Mouse (Mus musculus): ENCODE data around the gene Gm10188. TPM values are rescaled to one million over a fixed set of nuclear protein-coding genes. Genes with fewer than 3 reads are reported as not detected.

Gm10188 gene
- polyA plus RNA-seq, 1 experiment = not detected

DNA sequence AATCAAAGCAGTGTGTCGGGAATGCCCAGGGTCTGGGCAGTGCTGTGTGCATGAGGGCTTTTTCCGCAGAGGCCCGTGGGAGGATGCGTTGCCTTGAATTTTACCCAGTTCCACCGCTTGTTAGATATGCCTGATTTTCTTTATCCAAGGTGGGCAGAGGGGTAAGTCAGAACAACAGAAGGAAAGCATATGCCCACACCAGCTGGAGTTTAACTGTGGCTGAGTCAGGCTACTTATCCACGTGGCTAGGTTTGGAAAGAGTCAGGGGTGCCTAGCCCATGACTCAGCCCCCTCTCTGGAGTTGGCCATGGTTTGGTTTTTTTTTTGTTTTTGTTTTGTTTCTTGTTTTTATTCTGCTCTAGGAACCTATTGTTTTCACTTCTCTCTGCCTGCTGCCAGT is 30.3 kb downstream of the Gm10188 start:
- Histone ChIP-seq H3K4me3 (ENCODE audit: insufficient read depth, low read length) (no peak overlapping the region; the same call in 1 of the 2 replicates), H3K4me1 (ENCODE audit: control insufficient read depth, insufficient read depth, low read length) (peaks cover 6% of the 10 kb centered on the region), H3K27ac (ENCODE audit: insufficient read depth, low read length) (no peak overlapping the region)
- TF ChIP-seq POLR2A (IDR thresholded peaks at IDR 0.05; ENCODE audit: extremely low read depth, insufficient read depth, low read length) (no peak), CTCF (IDR thresholded peaks at IDR 0.05; ENCODE audit: extremely low read depth, insufficient read depth, low read length) (no peak)

DNA sequence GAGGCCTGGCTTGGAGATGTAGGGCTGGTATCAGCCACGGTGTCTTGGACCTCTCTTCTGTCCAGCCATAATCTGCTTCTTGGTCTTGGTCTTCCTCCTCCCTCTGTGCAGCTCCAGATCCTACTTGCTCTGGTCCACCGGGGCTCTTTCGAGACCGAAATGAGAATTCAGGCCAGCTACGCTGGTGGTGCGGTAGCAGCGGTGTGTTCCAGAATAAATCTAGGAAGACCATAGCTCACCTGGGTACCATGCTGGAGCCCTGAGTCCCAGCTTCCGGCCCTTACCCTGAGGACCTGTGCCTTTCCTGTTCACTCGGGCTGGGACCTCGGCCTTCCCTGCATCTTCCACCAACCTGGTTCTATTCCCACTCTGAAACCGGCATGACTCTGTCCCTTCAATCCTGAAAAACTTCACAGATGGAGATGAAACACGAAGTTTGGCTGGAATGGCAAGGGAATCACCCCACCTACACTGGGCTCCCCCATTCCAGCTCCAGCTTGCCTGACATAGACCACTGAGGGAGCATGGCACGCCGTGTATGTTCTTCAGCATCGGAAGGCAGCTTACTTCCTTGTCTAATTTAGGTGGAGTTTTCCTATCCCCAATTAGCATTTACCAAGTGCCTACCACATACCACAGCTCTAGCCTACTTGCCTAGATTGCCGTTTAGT is 31.0 kb downstream of the Gm10188 start:
- no peak for TF ChIP-seq CTCF (IDR thresholded peaks at IDR 0.05; ENCODE audit: extremely low read depth, insufficient read depth, low read length)
- no peak for TF ChIP-seq POLR2A (IDR thresholded peaks at IDR 0.05; ENCODE audit: extremely low read depth, insufficient read depth, low read length)
- no peak overlapping the region for H3K4me3 ChIP-seq (ENCODE audit: insufficient read depth, low read length)
- no peak overlapping the region for H3K27ac ChIP-seq (ENCODE audit: insufficient read depth, low read length)
- peaks cover 6% of the 10 kb centered on the region for H3K4me1 ChIP-seq (ENCODE audit: control insufficient read depth, insufficient read depth, low read length)

GRCm38 (mm10) chr1:132197666-132198065 is 31.9 kb downstream of the Gm10188 start:
- H3K4me1 ChIP-seq (ENCODE audit: control insufficient read depth, insufficient read depth, low read length) = no peaks in the 10 kb centered on the region
- no peak overlapping the region for H3K4me3 ChIP-seq (ENCODE audit: insufficient read depth, low read length)
- no peak for TF ChIP-seq CTCF (IDR thresholded peaks at IDR 0.05; ENCODE audit: extremely low read depth, insufficient read depth, low read length)
- TF ChIP-seq POLR2A (IDR thresholded peaks at IDR 0.05; ENCODE audit: extremely low read depth, insufficient read depth, low read length) = no peak
- H3K27ac ChIP-seq (ENCODE audit: insufficient read depth, low read length) = no peak overlapping the region

DNA sequence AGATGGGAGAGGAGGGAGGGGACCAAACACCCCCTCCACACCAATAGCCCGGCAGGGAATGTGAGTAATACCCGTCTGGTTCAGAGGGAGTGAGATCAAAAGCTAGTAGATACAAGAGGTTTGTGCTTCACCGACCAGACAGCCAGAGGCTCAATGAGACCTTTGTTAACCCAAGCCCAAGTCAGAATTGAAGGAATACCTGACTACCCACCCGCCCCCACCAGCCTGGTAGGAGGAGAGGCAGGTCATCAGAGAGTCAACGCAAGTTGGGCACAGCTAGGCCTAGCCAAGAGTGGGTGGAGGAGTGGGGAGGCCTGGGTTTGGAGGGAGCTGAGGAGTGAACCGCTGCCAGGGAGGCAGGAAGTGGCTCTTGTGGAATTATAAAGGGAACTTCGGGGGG is 33.2 kb downstream of the Gm10188 start:
- no peak for TF ChIP-seq CTCF (IDR thresholded peaks at IDR 0.05; ENCODE audit: extremely low read depth, insufficient read depth, low read length)
- TF ChIP-seq POLR2A (IDR thresholded peaks at IDR 0.05; ENCODE audit: extremely low read depth, insufficient read depth, low read length) = no peak
- Histone ChIP-seq H3K4me1 (ENCODE audit: control insufficient read depth, insufficient read depth, low read length) (no peaks in the 10 kb centered on the region), H3K27ac (ENCODE audit: insufficient read depth, low read length) (no peak overlapping the region), H3K4me3 (ENCODE audit: insufficient read depth, low read length) (no peak overlapping the region)

- H3K4me1 ChIP-seq (ENCODE audit: control insufficient read depth, insufficient read depth, low read length) = no peaks in the 10 kb centered on the region
- H3K27ac ChIP-seq (ENCODE audit: insufficient read depth, low read length) = no peak overlapping the region
- TF ChIP-seq POLR2A (IDR thresholded peaks at IDR 0.05; ENCODE audit: extremely low read depth, insufficient read depth, low read length) (no peak), CTCF (IDR thresholded peaks at IDR 0.05; ENCODE audit: extremely low read depth, insufficient read depth, low read length) (no peak)
- H3K4me3 ChIP-seq (ENCODE audit: insufficient read depth, low read length) = no peak overlapping the region
These were observed 33.9 kb downstream of the Gm10188 start for GRCm38 (mm10) chr1:132195681-132196080.

DNA sequence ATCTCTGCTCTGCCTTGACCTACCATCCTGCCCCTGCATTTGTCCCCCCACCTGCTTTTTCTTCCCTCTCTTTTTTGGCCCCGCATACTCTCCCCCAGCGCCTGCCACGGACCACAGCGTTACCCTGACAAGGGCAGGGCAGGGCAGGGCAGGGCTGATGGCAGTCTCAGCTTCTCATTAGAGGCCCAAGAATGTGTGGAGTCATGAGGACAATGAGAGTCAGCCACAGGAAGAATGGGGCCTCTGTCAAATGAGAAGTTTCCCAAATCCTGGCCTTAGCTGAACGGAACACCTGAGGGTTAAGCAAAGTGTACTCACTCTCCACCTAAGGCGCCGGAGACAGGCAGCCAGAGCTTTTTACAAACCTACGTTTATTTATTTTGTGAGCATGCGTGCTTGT is 34.5 kb downstream of the Gm10188 start:
- H3K27ac ChIP-seq (ENCODE audit: insufficient read depth, low read length) = no peak overlapping the region
- TF ChIP-seq CTCF (IDR thresholded peaks at IDR 0.05; ENCODE audit: extremely low read depth, insufficient read depth, low read length) (no peak), POLR2A (IDR thresholded peaks at IDR 0.05; ENCODE audit: extremely low read depth, insufficient read depth, low read length) (no peak)
- no peaks in the 10 kb centered on the region for H3K4me1 ChIP-seq (ENCODE audit: control insufficient read depth, insufficient read depth, low read length)
- H3K4me3 ChIP-seq (ENCODE audit: insufficient read depth, low read length) = no peak overlapping the region

GRCm38 (mm10) chr1:132194624-132195023 is 34.9 kb downstream of the Gm10188 start:
- no peak overlapping the region for H3K4me3 ChIP-seq (ENCODE audit: insufficient read depth, low read length)
- H3K4me1 ChIP-seq (ENCODE audit: control insufficient read depth, insufficient read depth, low read length) = no peaks in the 10 kb centered on the region
- no peak for TF ChIP-seq POLR2A (IDR thresholded peaks at IDR 0.05; ENCODE audit: extremely low read depth, insufficient read depth, low read length)
- no peak for TF ChIP-seq CTCF (IDR thresholded peaks at IDR 0.05; ENCODE audit: extremely low read depth, insufficient read depth, low read length)
- H3K27ac ChIP-seq (ENCODE audit: insufficient read depth, low read length) = no peak overlapping the region

GRCm38 (mm10) chr1:132193806-132194205 is 35.8 kb downstream of the Gm10188 start:
- TF ChIP-seq POLR2A (IDR thresholded peaks at IDR 0.05; ENCODE audit: extremely low read depth, insufficient read depth, low read length) (no peak), CTCF (IDR thresholded peaks at IDR 0.05; ENCODE audit: extremely low read depth, insufficient read depth, low read length) (no peak)
- Histone ChIP-seq H3K27ac (ENCODE audit: insufficient read depth, low read length) (no peak overlapping the region), H3K4me3 (ENCODE audit: insufficient read depth, low read length) (no peak overlapping the region), H3K4me1 (ENCODE audit: control insufficient read depth, insufficient read depth, low read length) (no peaks in the 10 kb centered on the region)

GRCm38 (mm10) chr1:132191786-132192680 is 37.5 kb downstream of the Gm10188 start:
- Histone ChIP-seq H3K27ac (ENCODE audit: insufficient read depth, low read length) (no peak overlapping the region), H3K4me3 (ENCODE audit: insufficient read depth, low read length) (peak overlapping the region; percentile 42), H3K4me1 (ENCODE audit: control insufficient read depth, insufficient read depth, low read length) (no peaks in the 10 kb centered on the region)
- TF ChIP-seq CTCF (IDR thresholded peaks at IDR 0.05; ENCODE audit: extremely low read depth, insufficient read depth, low read length) (no peak), POLR2A (IDR thresholded peaks at IDR 0.05; ENCODE audit: extremely low read depth, insufficient read depth, low read length) (no peak)
